Mouse (Mus musculus) cerebellum, adult 9-11 months (tissue): ENCODE data around the gene Dnmt1.
"Not testable (repeated sequence)": the region's sequence is repeated elsewhere in the genome, so short reads cannot be mapped to it uniquely, and the experiment has no call there.

Experiments
- DNase-seq: peaks from one replicate; pipeline ENCODE4 v3.0.0; 2022

Gene Dnmt1

DNA sequence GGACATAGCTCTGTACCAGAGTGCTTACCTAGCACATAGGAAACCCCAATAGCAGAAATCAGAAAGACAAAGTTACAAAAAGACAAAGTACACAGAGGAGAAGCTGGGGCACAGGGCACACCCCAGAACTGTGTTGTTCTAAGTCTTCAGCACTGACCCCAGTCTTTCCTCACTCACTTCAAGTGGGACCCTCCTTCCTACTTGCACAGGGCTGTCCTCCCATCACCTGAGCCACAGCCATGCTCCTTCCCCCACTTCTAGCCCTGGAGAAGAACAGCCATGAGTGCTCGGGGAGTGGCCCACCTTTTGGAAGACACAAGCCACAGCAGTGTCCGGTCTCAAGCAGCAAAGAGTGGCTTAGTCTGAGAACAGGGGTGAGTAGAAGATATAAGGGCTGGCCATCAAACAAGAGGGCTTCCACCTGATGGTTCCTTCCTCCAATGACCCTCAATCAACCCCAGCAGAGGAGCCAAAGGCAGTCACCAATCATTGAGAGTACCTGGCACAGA lies at the start of gene Dnmt1:
Dnmt1 (minus strand) TSS at position 459 of the 509 bp plus-strand sequence.
- no peak for DNase-seq

DNA sequence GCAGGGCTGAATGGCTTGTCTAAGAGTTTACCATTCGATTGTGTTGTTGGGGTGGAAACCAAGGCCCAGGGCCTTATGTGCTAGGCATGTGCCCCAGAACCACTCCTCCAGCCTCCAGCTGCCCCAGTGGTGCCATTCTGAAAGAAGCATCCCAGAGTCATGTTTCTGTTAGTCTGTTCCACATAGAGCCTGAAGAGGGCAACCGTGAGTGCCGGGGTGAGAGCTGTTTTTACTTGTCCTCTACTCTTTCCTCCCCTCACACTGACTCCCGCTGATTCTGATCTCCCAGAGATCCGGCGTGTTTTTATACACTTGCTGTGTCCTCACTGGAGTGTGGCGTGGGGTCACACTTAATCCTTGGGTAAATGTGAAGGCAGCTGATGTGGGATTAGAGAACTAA lies 48.3 kb upstream of the Dnmt1 start:
- DNase-seq = no peak

DNA sequence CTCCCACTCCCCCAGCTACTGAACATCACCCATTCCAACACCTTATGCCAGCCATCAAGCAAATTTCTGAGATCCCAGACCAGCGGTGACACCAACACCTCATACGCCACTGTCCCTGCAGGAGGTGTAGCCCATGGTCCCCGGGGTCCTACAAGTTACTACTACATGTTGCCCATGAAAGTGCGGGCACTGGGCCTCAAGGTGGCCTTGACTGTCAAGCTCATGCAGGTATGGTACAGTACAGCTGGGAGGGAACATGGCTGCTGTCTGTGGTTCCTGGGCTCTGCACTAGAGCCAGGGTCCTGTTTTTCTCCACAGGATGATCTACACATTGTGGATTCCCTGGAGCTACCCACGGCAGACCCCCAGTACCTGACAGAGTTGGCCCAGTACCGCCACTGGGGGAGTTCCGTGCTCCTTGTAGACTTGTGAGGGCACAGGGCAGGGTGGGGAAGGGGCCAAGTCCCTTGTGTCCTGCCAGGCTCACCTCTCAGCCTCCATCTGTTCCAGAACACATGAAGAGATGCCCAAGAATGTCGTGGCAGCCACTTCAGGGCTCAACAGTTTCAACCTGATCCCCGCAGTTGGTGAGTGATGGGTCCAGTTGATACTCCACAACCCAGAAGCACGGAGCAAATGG lies 47.7 kb upstream of the Dnmt1 start:
- no peak for DNase-seq

GRCm38 (mm10) chr9:21002627-21003551 lies 43.2 kb upstream of the Dnmt1 start, which contains the start of gene Mrpl4:
Gene Mrpl4 (plus strand): TSS chr9:21002738.
- DNase-seq = peak; percentile 90

DNA sequence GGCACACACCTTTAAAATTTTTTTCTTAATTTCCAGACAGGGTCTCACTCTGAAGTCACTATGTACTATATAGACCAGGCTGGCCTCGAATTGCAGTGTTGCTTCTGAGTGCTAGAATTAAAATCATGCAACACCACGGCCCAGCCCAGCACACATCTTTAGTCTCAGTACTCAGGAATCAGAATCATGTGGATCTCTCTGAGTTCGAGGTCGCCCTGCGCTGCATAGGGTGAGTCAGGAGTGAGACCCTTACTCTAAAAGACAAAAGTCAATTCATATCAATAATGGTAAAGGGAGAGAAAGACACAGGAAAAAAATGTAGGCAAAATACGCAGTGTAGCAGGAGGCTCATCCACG lies 42.6 kb upstream of the Dnmt1 start:
- no peak for DNase-seq

DNA sequence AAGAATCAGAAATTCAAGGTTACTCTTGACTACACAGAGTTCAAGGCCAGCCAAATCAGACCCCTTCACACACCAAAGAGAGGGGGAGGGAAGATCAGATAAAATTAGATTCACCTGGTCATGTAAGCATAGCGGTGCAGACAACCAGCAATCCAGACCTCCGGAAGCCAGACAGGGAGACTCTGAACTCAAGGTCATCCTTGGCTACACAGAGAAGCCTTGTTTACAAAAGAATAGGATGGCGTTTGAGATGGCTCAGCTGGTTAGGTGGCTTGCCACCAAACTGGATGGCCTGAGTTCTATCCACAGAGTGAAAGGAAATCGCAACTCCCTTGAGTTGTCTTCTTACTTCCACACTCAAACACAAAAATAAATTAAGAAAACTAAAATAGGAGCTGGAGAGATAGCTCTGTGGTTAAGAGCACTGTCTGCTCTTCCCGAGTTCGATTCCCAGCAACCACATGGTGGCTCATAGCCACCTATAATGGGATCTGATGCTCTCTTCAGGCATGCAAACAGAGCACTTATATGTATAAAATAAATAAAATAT lies 42.0 kb upstream of the Dnmt1 start:
- no peak for DNase-seq

- no peak for DNase-seq
Measured at GRCm38 (mm10) chr9:21000811-21001210, 41.1 kb upstream of the Dnmt1 start.

DNA sequence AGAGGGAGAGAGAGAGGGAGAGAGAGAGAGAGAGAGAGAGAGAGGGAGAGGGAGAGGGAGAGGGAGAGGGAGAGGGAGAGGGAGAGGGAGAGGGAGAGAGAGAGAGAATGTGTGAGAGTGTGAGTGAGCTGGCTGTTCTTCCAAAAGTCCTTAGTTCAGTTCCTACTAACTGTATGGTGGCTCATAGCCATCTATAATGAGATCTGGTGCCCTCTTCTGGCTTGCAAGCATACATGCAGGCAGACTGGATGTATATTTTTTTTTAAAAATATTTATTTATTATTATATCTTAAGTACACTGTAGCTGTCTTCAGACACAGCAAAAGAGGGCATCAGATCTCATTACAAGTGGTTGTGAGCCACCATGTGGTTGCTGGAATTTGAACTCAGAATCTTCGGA lies 38.6 kb upstream of the Dnmt1 start:
- not testable (repeated sequence) for DNase-seq

GRCm38 (mm10) chr9:20997065-20997464 lies 37.4 kb upstream of the Dnmt1 start:
- no peak for DNase-seq

GRCm38 (mm10) chr9:20995069-20995468 lies 35.4 kb upstream of the Dnmt1 start:
- DNase-seq = no peak

GRCm38 (mm10) chr9:20993165-20993898 lies 33.6 kb upstream of the Dnmt1 start:
- DNase-seq = no peak

GRCm38 (mm10) chr9:20991587-20991986 lies 31.9 kb upstream of the Dnmt1 start:
- no peak for DNase-seq

DNA sequence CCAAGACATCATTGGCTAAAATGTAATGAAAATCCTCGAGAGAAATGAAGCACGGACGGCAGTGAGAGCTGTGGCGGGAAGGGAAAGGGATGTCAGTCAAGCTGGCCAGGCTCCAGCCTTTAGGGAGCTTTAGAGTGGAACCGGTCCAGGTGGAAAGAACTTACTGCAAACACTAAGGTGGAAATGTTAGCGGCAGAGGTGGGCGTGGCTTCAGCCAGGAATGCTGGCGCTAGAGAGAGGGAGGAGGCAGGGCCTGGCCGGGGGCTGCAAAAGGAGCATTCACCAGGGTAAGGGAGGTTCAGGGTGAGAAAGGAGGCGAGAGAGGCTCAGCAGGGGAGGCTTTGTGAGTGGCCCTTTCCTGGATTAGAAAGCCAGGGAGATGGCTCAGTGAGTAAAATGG lies 31.2 kb upstream of the Dnmt1 start:
- DNase-seq = no peak

GRCm38 (mm10) chr9:20987953-20988352 lies 28.3 kb upstream of the Dnmt1 start:
- no peak for DNase-seq

DNA sequence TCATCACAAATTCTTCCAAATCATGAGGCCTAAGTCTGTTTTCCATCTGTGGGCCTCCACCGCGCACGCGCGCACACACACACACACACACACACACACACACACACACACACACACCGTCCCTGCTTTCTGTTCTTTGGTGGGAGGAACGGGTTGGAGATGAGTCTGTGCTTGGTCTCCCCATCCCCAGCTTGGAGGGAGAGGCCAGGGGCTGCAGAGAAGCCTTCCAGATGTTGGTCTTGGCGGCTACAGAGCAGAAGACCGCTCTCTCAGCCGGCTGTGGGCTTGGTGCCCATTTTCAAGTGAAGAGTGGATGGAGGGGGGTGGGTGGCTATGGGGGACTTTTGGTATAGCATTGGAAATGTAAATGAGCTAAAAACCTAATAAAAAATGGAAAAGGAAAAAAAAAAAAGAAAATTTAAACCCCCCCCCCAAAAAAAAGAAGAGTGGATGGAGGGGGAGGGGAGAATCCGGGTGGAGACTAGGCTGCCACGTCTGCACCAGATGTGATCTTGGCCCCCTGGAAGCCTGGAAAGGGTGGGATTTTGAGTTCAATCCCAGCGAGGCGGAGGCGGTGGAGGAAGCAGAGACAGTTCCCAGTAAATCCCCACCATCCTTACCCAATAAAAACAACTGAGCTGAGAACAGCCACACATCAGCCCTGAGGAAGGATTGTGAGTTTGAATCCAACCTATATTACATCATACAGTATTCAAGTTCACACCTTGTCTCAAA lies 27.4 kb upstream of the Dnmt1 start:
- DNase-seq = no peak

- no peak for DNase-seq
Measured at GRCm38 (mm10) chr9:20983169-20983568, 23.5 kb upstream of the Dnmt1 start.

GRCm38 (mm10) chr9:20982171-20982570 lies 22.5 kb upstream of the Dnmt1 start:
- DNase-seq = no peak

DNA sequence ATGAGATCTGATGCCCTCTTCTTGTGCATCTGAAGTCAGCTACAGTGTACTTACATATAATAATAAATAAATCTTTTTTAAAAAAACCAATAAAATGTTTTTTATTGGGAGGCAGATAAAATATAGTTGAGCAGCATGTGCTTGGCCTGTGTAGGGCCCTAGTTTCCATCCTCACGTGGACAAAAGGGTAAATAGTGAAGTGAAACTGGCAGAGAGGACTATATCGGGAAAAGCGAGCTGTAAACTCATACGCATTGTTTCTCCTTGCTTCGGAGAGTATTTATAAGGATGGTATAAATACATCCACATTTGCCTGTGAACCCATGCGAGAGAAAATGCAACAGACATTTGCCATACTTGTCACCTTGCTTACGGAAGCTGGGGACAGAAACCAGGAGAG lies 20.1 kb upstream of the Dnmt1 start:
- DNase-seq = no peak

- no peak for DNase-seq
Measured at GRCm38 (mm10) chr9:20979181-20979580, 19.5 kb upstream of the Dnmt1 start.

DNA sequence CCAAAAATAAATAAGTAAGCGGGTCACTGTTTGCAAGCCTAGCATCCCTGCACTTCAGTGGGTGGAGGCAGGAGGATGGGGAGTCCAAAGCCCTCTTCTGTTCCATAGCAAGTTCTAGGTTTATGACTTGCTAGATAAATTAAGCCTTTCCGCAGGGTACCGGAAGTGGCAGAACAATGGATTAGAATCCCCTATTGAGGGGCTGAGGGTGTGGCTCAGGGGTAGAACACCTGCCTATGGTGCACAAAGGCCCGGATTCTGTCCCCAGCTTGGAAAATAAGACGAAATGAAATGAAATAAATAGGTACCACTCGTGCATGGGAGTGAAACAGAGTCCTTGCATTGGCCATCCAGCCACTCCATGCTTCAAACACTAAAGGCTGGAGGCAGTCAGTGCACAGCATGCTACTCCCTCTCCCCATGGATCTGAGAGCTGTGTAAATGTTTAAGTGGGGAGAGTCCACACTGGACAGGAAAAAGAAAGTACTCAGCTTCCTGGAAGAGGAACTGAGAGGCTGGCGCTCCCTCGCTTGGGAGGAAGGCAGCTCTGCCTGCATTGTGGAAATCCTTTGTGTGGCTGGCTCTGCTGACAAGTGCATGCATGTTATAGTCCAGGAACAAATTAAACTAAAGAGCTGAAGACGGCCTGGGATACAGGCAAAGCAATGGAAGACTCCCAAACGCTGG lies 18.9 kb upstream of the Dnmt1 start:
- no peak for DNase-seq

- DNase-seq = no peak
Measured at GRCm38 (mm10) chr9:20976961-20977689, 17.4 kb upstream of the Dnmt1 start.
